Mouse (Mus musculus) thymus, postnatal 14 days (tissue): ENCODE results near the gene Dph5.
A peak's percentile ranks its signal among the peaks of the same experiment; 100 is the strongest.
"Not testable (repeated sequence)": the region's sequence is repeated elsewhere in the genome, so short reads cannot be mapped to it uniquely, and the experiment has no call there.

Experiments
- DNase-seq: peaks from one replicate; pipeline ENCODE4 v3.0.0; 2021

The Dph5 gene

GRCm38 (mm10) chr3:115887427-115888309 is at the start of gene Dph5:
TSS of gene Dph5 (plus strand) at chr3:115887837.
- DNase-seq = peak; percentile 87

DNA sequence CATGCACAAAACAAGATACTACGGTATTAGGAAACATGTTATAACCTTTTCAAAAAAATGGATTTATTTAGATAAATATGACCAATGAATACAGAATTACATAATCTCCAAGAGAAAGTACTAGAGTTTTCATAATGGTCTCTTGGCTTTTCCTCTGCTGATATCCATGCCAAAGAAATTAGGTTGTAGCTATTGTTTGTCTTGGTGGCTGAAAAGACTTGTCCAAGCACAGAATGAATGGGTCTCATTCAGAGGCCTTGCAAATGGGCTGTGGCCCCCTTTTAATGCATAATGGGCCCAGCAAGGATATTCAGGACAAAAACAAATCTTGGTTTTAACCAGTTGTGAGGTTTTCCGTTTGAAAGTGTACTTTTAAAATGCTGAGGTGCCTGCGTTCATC is 43.1 kb upstream of the Dph5 start:
- no peak for DNase-seq

GRCm38 (mm10) chr3:115845032-115845618 is 42.5 kb upstream of the Dph5 start:
- no peak for DNase-seq

GRCm38 (mm10) chr3:115845724-115846123 is 41.9 kb upstream of the Dph5 start:
- DNase-seq = no peak

DNA sequence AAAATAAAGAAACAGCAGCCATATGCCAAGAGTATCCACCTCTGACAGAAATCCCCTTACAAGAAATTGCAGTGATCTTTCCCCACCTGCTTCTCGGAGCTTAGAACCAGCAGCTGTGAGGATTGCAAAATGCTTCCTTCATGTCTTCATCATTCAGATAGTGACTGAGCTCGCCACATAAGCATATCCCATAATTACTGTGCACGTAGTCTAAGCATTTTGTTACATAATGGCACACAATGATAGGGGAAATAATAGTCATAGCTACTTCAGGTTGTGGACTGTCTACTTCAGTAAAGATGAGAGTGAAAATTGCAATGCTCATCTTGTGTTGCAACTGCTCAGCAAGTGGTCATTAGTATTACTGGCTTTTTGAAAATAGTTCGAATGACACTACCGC is 41.5 kb upstream of the Dph5 start:
- DNase-seq = no peak

- DNase-seq = no peak
Observed at GRCm38 (mm10) chr3:115848686-115849480, 38.8 kb upstream of the Dph5 start.

DNA sequence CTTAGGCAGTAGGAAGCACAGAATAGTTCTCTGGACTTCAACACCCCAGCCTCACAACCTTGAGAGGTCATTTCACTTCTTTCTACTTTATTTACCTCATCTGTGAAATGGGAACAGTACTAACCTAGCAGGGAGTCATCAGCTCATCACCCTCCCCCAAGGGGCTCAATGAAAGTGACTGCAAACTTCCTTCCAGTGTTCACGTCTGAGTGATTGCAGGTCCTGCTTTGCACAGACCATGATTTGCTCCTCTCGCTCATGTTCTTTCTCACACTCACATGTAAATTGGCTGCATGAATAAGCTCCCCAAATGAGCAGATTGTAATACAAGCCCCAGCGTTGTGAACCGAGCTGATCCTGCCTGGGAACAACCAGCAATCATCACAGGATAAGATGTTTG is 36.7 kb upstream of the Dph5 start:
- no peak for DNase-seq

DNA sequence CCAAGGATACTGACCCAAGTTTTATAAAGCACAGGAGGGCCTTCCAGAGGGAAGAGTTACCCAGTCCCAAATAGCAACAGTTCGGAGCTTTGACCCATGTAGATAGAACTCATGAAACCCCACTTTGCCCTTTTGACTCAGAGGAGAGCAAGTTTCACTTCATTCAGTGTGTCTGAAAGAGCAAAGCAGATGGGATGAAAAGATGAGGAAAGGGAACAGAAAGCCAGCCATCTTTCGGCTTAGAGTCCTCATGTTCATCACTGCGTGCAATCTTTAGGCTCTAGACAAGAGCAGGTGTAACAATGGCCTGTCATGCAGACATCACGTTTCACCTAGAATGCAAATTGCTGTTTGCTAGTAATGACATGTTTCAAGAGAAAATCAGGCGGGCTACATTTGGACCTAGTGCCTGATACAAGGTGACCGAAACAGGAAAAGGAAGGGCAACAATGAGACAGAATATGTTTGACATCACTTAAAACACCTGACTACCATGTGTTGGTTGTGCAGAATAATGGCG is 32.9 kb upstream of the Dph5 start:
- no peak for DNase-seq

DNA sequence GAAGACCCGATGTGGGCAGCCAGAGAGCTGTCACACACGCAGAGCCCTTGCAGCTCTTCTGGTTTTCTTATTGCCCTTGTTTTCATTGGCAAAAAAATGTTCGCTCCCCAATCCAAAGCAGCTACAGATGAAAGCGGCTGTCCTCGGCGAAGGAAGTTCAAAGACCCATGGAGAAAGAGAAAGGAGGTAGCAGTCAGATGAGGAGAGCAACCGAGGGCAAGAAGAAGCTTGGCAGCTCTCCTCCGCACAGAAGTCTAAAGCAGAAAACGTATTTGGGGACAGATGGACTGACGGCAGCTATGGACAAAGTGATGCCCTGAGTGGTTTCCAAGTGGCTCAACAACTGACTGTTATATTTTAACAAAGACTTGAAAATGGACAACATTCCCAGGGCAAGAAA is 32.1 kb upstream of the Dph5 start:
- no peak for DNase-seq

DNA sequence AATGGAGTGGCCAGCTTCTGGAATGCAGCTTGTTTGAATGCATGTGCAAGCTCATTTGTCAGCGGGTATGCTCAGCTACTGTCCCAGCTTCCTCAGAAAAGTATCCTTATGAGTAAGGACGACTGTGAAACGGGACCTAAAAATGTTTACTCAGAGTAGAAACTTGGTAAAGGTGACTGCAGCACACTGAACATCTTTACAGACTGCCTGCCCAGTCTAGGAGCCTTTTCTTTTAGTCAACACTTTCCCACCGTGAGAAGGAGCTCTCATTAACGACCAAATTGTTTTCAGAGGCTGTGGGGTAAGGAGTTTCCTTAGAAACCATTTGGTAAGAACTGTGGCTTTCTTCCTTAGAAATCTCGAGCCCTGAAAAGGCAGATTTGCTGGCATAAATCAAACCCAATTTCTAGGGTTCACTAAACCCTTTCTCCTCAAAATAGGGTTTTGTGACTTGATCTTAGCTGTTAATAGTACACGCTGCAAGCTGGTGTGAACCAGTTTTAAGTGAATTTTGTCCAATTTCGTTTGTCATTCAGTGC is 31.1 kb upstream of the Dph5 start:
- DNase-seq = no peak

DNA sequence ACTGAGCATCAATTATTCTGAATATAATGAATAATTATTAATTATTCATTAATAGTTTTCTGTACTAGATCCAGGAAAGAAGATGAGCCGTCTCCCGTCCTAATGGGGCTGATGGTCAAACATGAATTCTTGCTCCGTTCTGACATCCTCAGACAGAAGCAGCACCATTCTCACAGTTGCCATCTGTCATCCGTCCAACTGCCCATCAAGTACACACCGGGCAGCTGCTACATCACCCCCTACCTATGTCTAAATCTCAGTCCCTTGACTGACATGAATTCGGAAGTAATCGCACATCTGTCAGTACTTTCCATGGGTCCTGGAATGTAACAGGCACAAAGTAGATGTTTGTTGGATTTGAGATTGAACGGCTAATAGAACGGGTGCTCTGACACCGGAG is 30.2 kb upstream of the Dph5 start:
- no peak for DNase-seq

DNA sequence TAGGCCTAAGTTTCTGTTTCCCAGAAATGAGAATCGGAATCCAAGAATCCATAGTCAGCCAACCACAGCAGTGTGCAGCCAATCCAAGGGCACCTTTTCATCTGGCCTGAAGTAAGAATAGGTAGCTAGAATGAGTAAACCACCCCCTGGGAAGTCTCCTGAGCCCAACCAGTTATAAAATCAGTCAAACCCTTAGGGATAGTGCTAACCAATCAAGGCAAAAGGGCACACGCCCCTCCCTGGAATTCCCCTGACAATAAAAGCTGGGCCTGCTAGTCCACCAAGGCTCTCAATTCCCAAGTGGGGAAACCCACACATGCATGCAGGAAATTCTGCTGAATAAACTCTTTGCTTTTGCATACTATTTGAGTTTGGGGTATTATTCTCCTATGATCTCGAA is 28.8 kb upstream of the Dph5 start:
- DNase-seq = no peak

DNA sequence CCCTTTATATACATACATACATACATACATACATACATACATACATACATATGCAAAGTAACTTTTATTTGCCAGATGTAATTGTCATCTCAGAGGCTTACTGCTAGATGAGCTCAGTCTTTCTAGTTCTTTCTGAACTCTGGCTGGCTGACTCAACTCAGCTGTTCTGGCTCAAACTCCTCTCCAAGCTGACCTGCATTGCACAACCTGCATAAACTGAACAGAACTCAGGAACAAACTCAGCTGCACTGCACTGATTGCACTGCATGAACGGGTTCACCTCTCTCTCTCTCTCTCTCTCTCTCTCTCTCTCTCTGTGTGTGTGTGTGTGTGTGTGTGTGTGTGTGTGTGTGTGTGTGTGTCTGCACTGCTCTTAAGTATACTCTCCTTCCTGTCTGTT is 26.9 kb upstream of the Dph5 start:
- DNase-seq = not testable (repeated sequence)

GRCm38 (mm10) chr3:115863487-115863886 is 24.1 kb upstream of the Dph5 start:
- DNase-seq = no peak

- no peak for DNase-seq
Observed at GRCm38 (mm10) chr3:115867150-115867549, 20.5 kb upstream of the Dph5 start.

DNA sequence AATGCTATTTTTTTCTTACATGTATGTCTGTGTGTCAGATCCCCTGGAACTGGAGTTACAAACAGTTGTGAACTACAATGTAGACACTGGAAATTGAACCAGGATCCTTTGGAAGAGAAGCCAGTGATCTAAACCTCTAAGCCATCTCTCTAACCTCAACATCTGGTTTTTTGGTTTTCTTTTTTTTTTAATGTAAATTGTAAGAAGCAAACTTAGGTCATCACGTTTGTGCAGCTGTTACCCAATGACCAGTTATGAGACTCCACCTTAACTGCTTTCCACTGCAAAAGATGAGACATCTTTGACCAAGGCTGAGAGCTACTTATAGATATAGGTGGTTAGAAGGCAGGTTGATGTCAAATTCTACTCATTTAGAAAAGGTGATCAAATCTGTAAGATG is 19.7 kb upstream of the Dph5 start:
- DNase-seq = no peak

GRCm38 (mm10) chr3:115869360-115869759 is 18.3 kb upstream of the Dph5 start:
- no peak for DNase-seq

DNA sequence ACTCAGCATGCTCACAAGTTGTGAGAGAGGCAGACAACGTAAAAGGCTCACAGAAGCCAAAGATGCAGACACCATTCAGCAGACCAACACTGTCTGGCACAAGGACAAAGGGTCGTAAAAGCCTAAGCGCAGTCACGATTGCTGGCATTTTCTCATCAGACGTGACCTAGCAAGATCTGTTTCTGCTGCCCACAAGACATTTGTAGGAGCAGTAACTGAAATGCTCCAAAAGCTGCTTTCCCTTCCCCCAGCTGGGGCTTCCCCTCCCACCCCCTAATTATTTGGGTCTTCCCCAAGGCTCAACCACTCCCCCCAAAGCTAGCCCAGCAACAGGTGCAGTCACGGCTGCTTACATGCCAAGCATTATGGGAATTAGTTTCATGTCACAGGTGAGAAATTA is 12.1 kb upstream of the Dph5 start:
- no peak for DNase-seq

- DNase-seq = no peak
Observed at GRCm38 (mm10) chr3:115877133-115877532, 10.5 kb upstream of the Dph5 start.

DNA sequence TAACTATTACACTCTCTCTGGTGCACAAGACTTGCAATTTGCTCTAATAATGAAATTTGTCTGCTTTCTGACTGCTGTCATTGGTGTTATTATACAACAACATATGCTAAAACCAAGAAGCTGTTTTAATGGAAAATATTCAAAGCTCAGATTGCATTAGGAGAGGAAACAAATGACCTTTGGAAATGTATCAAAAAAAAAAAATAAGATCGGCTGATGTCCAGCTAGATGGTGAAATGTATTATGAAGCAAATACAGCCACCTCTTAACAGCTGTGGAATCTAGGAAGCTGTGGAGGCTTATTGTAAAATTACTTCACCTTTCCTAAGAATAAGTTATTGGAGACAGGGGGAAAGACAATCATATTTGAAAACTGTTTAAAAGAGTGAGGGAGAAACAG is 3.6 kb upstream of the Dph5 start:
- no peak for DNase-seq

DNA sequence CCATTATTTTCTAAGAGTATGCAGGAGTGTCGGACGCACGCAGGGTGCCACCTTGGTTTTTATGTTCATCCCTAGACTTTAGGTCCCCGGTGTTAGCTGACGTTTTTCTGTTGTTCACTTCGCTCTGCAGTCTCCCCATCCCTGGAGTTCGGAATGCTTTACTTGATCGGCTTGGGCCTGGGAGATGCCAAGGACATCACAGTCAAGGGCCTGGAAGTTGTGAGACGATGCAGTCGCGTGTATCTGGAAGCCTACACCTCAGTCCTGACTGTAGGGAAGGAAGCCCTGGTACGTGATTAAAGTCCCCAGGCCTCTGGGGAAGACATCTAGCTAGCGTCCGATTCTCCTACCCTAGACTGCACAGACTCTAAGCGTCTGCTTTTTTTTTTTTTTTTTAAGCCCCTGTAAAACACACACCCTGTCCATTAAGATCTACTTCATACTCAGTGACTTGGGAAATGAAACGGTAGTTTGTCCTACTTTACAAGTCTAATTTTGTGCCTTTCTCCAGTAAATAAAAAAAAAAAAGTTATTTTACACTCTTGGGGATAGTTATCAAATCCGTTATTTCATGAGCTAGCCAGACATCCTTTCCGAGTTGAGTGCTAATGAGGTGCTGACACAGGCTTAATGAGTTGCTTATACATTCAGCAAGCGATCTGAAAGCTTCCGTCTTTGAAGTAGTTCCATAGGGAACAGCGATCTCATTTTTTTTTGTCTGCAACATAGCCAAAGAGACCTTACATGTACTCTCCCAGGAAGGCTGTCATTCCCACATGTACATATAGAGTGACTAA is 871 bp downstream of the Dph5 start:
- DNase-seq = peak; percentile 33

DNA sequence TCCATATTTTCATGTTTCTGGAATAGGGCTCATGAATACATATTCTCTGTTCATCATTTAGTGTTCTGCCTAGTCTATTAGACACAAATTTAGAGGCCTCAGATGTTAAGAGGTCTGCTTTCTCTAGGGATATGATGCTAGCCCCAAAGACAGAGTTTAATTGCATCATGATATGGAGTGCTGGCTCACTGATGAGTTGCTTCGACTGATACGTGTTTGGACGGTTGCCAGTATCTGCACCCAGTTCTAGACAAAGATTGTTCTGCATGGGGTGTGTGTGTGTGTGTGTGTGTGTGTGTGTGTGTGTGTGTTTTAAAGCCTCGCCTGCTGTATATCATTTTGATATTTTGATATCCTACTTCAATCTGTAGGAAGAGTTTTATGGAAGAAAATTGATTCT is 4.7 kb downstream of the Dph5 start:
- DNase-seq = no peak
